Mouse (Mus musculus) adrenal gland, adult 10 weeks (tissue): ENCODE results near the gene Adck2. TPM values are rescaled to one million over a fixed set of nuclear protein-coding genes. Genes with fewer than 3 reads are reported as not detected.

Source experiments
- polyA plus RNA-seq: library from polyadenylated mRNA; stranded (reverse); fragments of 350-450 nt; fragmentation: Illumina TruSeq; extraction: RNeasy Lipid Tissue Mini Kit (QIAGEN cat#74804); gene quantifications from one replicate; pipeline ENCODE4 v1.2.3, GENCODE M21; 2014; ENCODE audit warnings: low read depth, low replicate concordance

Adck2 gene
- polyA plus RNA-seq = 4.7 TPM

DNA sequence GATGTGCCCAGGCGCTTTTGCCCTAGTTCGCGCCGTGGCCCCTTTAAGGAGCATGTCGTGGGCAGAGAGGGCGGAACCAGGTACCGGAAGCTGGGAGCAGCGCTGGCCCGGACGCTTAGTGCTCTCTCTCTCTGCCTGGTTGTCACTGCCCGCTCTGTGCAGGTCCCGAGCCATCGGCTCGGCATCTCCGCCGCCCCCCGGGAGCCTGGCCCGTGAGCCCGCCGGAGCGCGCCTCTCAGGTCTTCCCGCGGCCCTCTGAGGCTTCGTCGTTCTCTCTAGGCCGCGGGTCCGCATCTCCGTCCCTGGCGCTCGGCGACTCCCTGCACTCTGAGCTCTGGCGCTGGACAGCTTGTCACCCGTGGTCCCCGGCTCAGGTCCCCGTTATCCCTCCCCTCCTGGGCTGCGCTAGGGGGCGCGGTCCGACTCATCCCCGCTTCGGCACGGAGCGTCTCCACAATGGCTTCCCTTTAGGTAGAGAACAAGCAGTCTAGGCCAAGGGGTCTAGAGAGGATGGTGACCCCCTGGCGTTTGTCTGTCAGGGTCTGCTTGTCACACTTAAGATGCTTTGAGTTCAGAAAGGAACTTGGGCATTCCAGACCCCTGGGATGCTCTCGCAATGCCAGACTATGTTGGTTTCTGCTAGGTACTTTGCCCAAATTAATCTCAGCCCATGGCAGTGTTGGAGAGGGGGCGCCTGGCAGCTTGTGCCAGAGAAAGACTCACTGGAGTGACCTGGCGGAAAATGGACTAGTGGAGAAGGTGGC is at the start of gene Adck2:
Gene Adck2, plus strand, starts transcription at position 83 of the 764 bp plus-strand sequence.

DNA sequence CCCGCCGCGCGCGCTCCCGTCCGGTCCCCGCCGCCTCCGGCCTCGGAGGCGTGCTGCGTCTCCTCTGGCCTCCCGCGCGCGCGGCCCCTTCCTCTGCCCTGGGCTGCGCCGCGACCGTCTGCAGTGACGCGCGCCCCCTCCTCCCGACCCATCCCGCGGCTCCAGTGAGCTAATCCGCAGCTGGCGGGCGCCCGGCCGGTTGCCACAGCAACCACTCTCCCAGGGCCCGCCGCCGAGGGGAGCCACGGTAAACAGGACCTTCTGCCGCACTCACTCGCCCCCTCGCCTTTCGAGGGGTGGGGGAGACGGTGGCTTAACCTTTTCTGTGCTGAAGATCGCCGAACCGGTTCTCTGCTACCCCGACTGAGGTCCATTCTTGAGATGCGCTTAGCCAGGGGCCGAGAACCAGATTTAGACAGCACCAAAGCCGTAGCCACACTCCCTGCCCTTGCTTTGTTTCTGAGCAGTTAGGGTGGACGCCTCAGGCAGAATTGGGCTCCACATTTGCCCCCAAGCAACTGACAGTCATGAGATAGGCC is 15.9 kb upstream of the Adck2 start, which contains the start of gene Dennd2a:
Gene Dennd2a, minus strand, starts transcription at position 145 of the 539 bp plus-strand sequence.

DNA sequence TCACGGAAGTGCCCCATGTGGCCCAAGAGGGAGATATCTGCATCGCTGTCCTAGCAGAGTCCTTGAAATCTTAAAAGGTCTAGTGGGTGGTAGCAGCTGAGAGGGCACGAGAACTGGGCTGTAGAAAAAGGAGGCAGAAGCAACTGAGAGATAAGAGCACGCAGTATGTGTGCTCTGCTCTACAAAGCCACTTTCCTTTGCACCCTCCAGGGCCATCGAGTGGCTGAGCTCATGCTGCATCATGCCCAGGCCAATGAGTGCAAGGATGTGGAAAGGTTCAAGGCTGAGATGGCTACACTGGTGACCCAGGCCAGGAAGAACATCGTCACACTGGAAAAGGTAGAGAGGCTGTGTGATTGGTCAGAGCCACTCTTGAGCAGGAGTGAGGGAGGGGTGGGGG is 11.8 kb downstream of the Adck2 start, which contains the start of gene Gm42420:
Gene Gm42420, plus strand, starts transcription at position 237 of the 400 bp plus-strand sequence.

DNA sequence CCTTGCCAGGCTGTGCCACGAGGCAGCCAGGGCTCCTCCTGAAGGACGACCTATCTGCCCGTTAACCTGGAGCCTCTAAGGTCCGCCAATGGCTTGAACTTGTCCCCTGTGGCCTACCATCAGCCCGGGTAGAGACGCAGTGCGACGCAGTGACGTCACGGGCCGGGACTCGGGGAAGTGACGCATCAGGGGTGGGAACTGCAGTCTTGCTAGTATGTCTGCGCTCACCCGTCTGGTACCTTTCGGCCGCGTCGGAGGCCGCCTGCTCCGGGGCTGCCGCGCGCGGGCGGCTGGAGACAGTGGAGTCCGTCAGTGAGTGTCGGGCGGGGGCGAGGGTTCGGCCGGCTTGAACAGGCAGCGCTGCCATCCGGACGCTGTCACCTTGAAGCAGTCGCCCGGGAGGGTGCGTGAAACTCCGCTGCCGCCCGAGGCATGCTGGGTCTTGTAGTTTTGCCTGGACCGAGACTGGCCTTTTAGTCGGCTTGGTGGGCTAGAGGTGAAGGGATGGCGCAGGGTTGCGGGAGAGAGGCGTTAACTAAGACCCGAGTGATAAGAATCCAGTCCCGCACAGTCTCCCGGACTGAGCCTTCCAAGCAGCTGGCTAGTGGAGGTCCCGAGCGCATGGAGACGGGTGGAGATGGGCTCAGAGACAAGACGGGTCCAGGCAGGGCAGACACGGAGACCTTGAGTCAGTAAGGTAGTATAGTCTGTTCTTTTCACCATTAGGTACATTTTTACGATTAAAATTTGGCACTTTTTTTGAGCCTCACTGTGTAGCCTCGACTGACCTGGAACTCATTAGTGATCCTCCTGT is 18.9 kb downstream of the Adck2 start, which contains the start of gene Ndufb2:
Gene Ndufb2, plus strand, starts transcription at position 174 of the 814 bp plus-strand sequence.

Other genes starting within 250 kb of the Adck2 start
- 25.4 TPM for gene Slc37a3, start 196.2 kb upstream of the Adck2 start, polyA plus RNA-seq
- gene Rab19, start 192.7 kb upstream of the Adck2 start, polyA plus RNA-seq = not detected
- 47.9 TPM for gene Mkrn1, start 153.4 kb upstream of the Adck2 start, polyA plus RNA-seq
- gene Dennd2a, start 16.0 kb upstream of the Adck2 start, polyA plus RNA-seq = 1.4 TPM
- not detected for gene Gm42420, start 11.9 kb downstream of the Adck2 start, polyA plus RNA-seq
- 82.9 TPM for gene Ndufb2, start 18.7 kb downstream of the Adck2 start, polyA plus RNA-seq
- gene Braf, start 151.6 kb downstream of the Adck2 start, polyA plus RNA-seq = 47.3 TPM
- 224 TPM for gene Mrps33, start 237.1 kb downstream of the Adck2 start, polyA plus RNA-seq